Mouse (Mus musculus): ENCODE measurements around the gene Yipf2. TPM values are rescaled to one million over a fixed set of nuclear protein-coding genes. Genes with fewer than 3 reads are reported as not detected.

The Yipf2 gene
- polyA plus RNA-seq, 1 experiment from 2014 or later, result 31.3 TPM

- no peaks in the 10 kb centered on the region for H3K27me3 ChIP-seq (replicated peaks)
- H3K4me2 ChIP-seq, result no peak overlapping the region
- H3K9ac ChIP-seq, result no peak overlapping the region
- H3K36me3 ChIP-seq, result peaks cover 71% of the 10 kb centered on the region
- no peak overlapping the region for H3K27ac ChIP-seq
- H3K4me3 ChIP-seq (replicated peaks), result no peak overlapping the region
- WGBS, result 93% methylated on average over 10 of the region's 10 CpGs
- H3K9me3 ChIP-seq, result no peaks in the 10 kb centered on the region
- ATAC-seq (ENCODE audit: insufficient read depth, low FRiP score, low read depth), result no peak
- no peaks in the 10 kb centered on the region for H3K4me1 ChIP-seq
Measured at GRCm38 (mm10) chr9:21575253-21575652, 17.4 kb downstream of the Yipf2 start.

GRCm38 (mm10) chr9:21574012-21574801, 18.4 kb downstream of the Yipf2 start:
- Histone ChIP-seq H3K9me3 (no peaks in the 10 kb centered on the region), H3K27me3 (replicated peaks) (no peaks in the 10 kb centered on the region), H3K4me1 (no peaks in the 10 kb centered on the region), H3K4me2 (no peak overlapping the region), H3K4me3 (replicated peaks) (no peak overlapping the region), H3K27ac (no peak overlapping the region), H3K9ac (no peak overlapping the region), H3K36me3 (peaks cover 73% of the 10 kb centered on the region)
- WGBS, result 91% methylated on average over 8 of the region's 8 CpGs
- no peak for ATAC-seq (ENCODE audit: insufficient read depth, low FRiP score, low read depth)

- Histone ChIP-seq H3K4me1 (0 out of 2 replicates have a peak, but pooled peaks cover 2% of the 10 kb centered on the region), H3K27ac (no peak overlapping the region), H3K36me3 (peaks cover 30% of the 10 kb centered on the region), H3K4me3 (replicated peaks) (no peak overlapping the region), H3K9ac (no peak overlapping the region), H3K4me2 (no peak overlapping the region), H3K9me3 (no peaks in the 10 kb centered on the region), H3K27me3 (replicated peaks) (no peaks in the 10 kb centered on the region)
- ATAC-seq (ENCODE audit: insufficient read depth, low FRiP score, low read depth), result no peak
- WGBS, result 86% methylated on average over 8 of the region's 8 CpGs
Measured at GRCm38 (mm10) chr9:21568657-21569255, 23.9 kb downstream of the Yipf2 start.

GRCm38 (mm10) chr9:21567051-21567450, 25.6 kb downstream of the Yipf2 start:
- H3K9ac ChIP-seq, result no peak overlapping the region
- no peak for ATAC-seq (ENCODE audit: insufficient read depth, low FRiP score, low read depth)
- no peak overlapping the region for H3K27ac ChIP-seq
- H3K4me2 ChIP-seq, result no peak overlapping the region
- no peaks in the 10 kb centered on the region for H3K9me3 ChIP-seq
- peaks cover 22% of the 10 kb centered on the region for H3K36me3 ChIP-seq
- 65% methylated on average over 2 of the region's 2 CpGs for WGBS
- H3K4me1 ChIP-seq, result 0 out of 2 replicates have a peak, but pooled peaks cover 2% of the 10 kb centered on the region
- H3K27me3 ChIP-seq (replicated peaks), result no peaks in the 10 kb centered on the region
- H3K4me3 ChIP-seq (replicated peaks), result no peak overlapping the region

- H3K27me3 ChIP-seq (replicated peaks), result no peaks in the 10 kb centered on the region
- H3K4me1 ChIP-seq, result 0 out of 2 replicates have a peak, but pooled peaks cover 2% of the 10 kb centered on the region
- H3K27ac ChIP-seq, result no peak overlapping the region
- no peak for ATAC-seq (ENCODE audit: insufficient read depth, low FRiP score, low read depth)
- H3K36me3 ChIP-seq, result peaks cover 17% of the 10 kb centered on the region
- 78% methylated on average over 1 of the region's 1 CpGs for WGBS
- H3K4me3 ChIP-seq (replicated peaks), result no peak overlapping the region
- no peak overlapping the region for H3K4me2 ChIP-seq
- no peak overlapping the region for H3K9ac ChIP-seq
- H3K9me3 ChIP-seq, result no peaks in the 10 kb centered on the region
Measured at GRCm38 (mm10) chr9:21566538-21566937, 26.1 kb downstream of the Yipf2 start.

GRCm38 (mm10) chr9:21565004-21565586, 27.5 kb downstream of the Yipf2 start:
- Histone ChIP-seq H3K9ac (no peak overlapping the region), H3K4me2 (no peak overlapping the region), H3K36me3 (peaks cover 6% of the 10 kb centered on the region), H3K27me3 (replicated peaks) (no peaks in the 10 kb centered on the region), H3K9me3 (no peaks in the 10 kb centered on the region), H3K27ac (no peak overlapping the region), H3K4me1 (0 out of 2 replicates have a peak, but pooled peaks cover 2% of the 10 kb centered on the region), H3K4me3 (replicated peaks) (no peak overlapping the region)
- 69% methylated on average over 4 of the region's 4 CpGs for WGBS
- no peak for ATAC-seq (ENCODE audit: insufficient read depth, low FRiP score, low read depth)

- Histone ChIP-seq H3K4me2 (no peak overlapping the region), H3K4me1 (0 out of 2 replicates have a peak, but pooled peaks cover 2% of the 10 kb centered on the region), H3K27me3 (replicated peaks) (no peaks in the 10 kb centered on the region), H3K9me3 (no peaks in the 10 kb centered on the region), H3K9ac (no peak overlapping the region), H3K27ac (no peak overlapping the region), H3K36me3 (no peaks in the 10 kb centered on the region), H3K4me3 (replicated peaks) (no peak overlapping the region)
- ATAC-seq (ENCODE audit: insufficient read depth, low FRiP score, low read depth), result no peak
- WGBS, result 81% methylated on average over 1 of the region's 1 CpGs
Measured at GRCm38 (mm10) chr9:21564420-21564819, 28.2 kb downstream of the Yipf2 start.

- 93% methylated on average over 3 of the region's 3 CpGs for WGBS
- H3K9ac ChIP-seq, result no peak overlapping the region
Measured at GRCm38 (mm10) chr9:21559151-21559550, 33.5 kb downstream of the Yipf2 start.

GRCm38 (mm10) chr9:21558366-21558765, 34.3 kb downstream of the Yipf2 start:
- Histone ChIP-seq H3K36me3 (peaks cover 6% of the 10 kb centered on the region; the same call in 1 of the 2 replicates), H3K9ac (no peak overlapping the region), H3K9me3 (no peaks in the 10 kb centered on the region), H3K4me3 (replicated peaks) (no peak overlapping the region), H3K27ac (no peak overlapping the region), H3K27me3 (replicated peaks) (no peaks in the 10 kb centered on the region), H3K4me1 (peaks cover 19% of the 10 kb centered on the region), H3K4me2 (no peak overlapping the region)
- ATAC-seq (ENCODE audit: insufficient read depth, low FRiP score, low read depth), result peak; percentile 96
- 68% methylated on average over 4 of the region's 4 CpGs for WGBS

More at GRCm38 (mm10) chr9:21559151-21559550, 33.5 kb downstream of the Yipf2 start:
- no peak overlapping the region for H3K4me3 ChIP-seq (replicated peaks)
- peaks cover under 1% of the 10 kb centered on the region; the same call in 1 of the 2 replicates for H3K36me3 ChIP-seq
- no peak for ATAC-seq (ENCODE audit: insufficient read depth, low FRiP score, low read depth)
- no peak overlapping the region for H3K4me2 ChIP-seq
- no peak overlapping the region for H3K27ac ChIP-seq
- no peaks in the 10 kb centered on the region for H3K27me3 ChIP-seq (replicated peaks)
- H3K9me3 ChIP-seq, result no peaks in the 10 kb centered on the region
- H3K4me1 ChIP-seq, result peaks cover 19% of the 10 kb centered on the region

GRCm38 (mm10) chr9:21557556-21557955, 35.1 kb downstream of the Yipf2 start:
- Histone ChIP-seq H3K4me1 (peaks cover 19% of the 10 kb centered on the region), H3K4me2 (no peak overlapping the region), H3K27me3 (replicated peaks) (no peaks in the 10 kb centered on the region), H3K9ac (no peak overlapping the region), H3K36me3 (peaks cover 6% of the 10 kb centered on the region; the same call in 1 of the 2 replicates), H3K4me3 (replicated peaks) (no peak overlapping the region), H3K9me3 (no peaks in the 10 kb centered on the region), H3K27ac (no peak overlapping the region)
- no peak for ATAC-seq (ENCODE audit: insufficient read depth, low FRiP score, low read depth)
- 75% methylated on average over 2 of the region's 2 CpGs for WGBS

GRCm38 (mm10) chr9:21556996-21557395, 35.6 kb downstream of the Yipf2 start:
- Histone ChIP-seq H3K27me3 (replicated peaks) (no peaks in the 10 kb centered on the region), H3K36me3 (peaks cover 9% of the 10 kb centered on the region; the same call in 1 of the 2 replicates), H3K9ac (no peak overlapping the region), H3K9me3 (no peaks in the 10 kb centered on the region), H3K27ac (no peak overlapping the region), H3K4me1 (peaks cover 19% of the 10 kb centered on the region), H3K4me3 (replicated peaks) (no peak overlapping the region), H3K4me2 (no peak overlapping the region)
- 91% methylated on average over 2 of the region's 2 CpGs for WGBS
- ATAC-seq (ENCODE audit: insufficient read depth, low FRiP score, low read depth), result no peak

GRCm38 (mm10) chr9:21555198-21555742, 37.4 kb downstream of the Yipf2 start:
- H3K4me3 ChIP-seq (replicated peaks), result no peak overlapping the region
- H3K4me1 ChIP-seq, result peaks cover 19% of the 10 kb centered on the region
- no peak overlapping the region for H3K27ac ChIP-seq
- no peak for ATAC-seq (ENCODE audit: insufficient read depth, low FRiP score, low read depth)
- 72% methylated on average over 6 of the region's 6 CpGs for WGBS
- H3K27me3 ChIP-seq (replicated peaks), result no peaks in the 10 kb centered on the region
- peaks cover 14% of the 10 kb centered on the region for H3K36me3 ChIP-seq
- H3K9me3 ChIP-seq, result no peaks in the 10 kb centered on the region
- H3K9ac ChIP-seq, result no peak overlapping the region
- no peak overlapping the region for H3K4me2 ChIP-seq

All from stomach, embryonic 15.5 days (tissue).